Mouse (Mus musculus) embryo, embryonic 11.5 days (tissue): ENCODE measurements at regions not wholly inside any gene's neighbourhood (a gene's known extent, or its start where the extent isn't known, plus 50 kb on each side); places are given as distances from the start of the nearest gene placed in this dataset.
"Not testable (repeated sequence)": the region's sequence is repeated elsewhere in the genome, so short reads cannot be mapped to it uniquely, and the experiment has no call there.

Experiments used
- DNase-seq: peaks from one replicate; pipeline ENCODE4 v3.0.0-alpha.2; 2012; ENCODE audit warnings: low read depth, low spot score

- DNase-seq = peak; percentile 2
Observed at GRCm38 (mm10) chr3:83416536-83416935, 288.8 kb downstream of the Dchs2 start.

- no peak for DNase-seq
Observed at GRCm38 (mm10) chr3:83424267-83424666, 296.5 kb downstream of the Dchs2 start.

- no peak for DNase-seq
Observed at GRCm38 (mm10) chr3:83429376-83429775, 301.6 kb downstream of the Dchs2 start.

GRCm38 (mm10) chr3:83446154-83446667 is 318.5 kb downstream of the Dchs2 start:
- no peak for DNase-seq

GRCm38 (mm10) chr3:83450662-83451061 is 315.5 kb upstream of the Sfrp2 start:
- DNase-seq = no peak

GRCm38 (mm10) chr3:83451317-83451716 is 314.8 kb upstream of the Sfrp2 start:
- no peak for DNase-seq

GRCm38 (mm10) chr3:83453462-83453861 is 312.7 kb upstream of the Sfrp2 start:
- DNase-seq = no peak

GRCm38 (mm10) chr3:83458450-83458849 is 307.7 kb upstream of the Sfrp2 start:
- no peak for DNase-seq

GRCm38 (mm10) chr3:83479251-83479650 is 286.9 kb upstream of the Sfrp2 start:
- no peak for DNase-seq

- no peak for DNase-seq
Observed at GRCm38 (mm10) chr3:83480176-83480575, 285.9 kb upstream of the Sfrp2 start.

- DNase-seq = no peak
Observed at GRCm38 (mm10) chr3:83486192-83486716, 279.9 kb upstream of the Sfrp2 start.

- DNase-seq = no peak
Observed at GRCm38 (mm10) chr3:83495584-83495983, 270.5 kb upstream of the Sfrp2 start.

- no peak for DNase-seq
Observed at GRCm38 (mm10) chr3:83503901-83504300, 262.2 kb upstream of the Sfrp2 start.

- no peak for DNase-seq
Observed at GRCm38 (mm10) chr3:83516614-83517013, 249.5 kb upstream of the Sfrp2 start.

GRCm38 (mm10) chr3:83517914-83518635 is 248.0 kb upstream of the Sfrp2 start:
- DNase-seq = no peak

- no peak for DNase-seq
Observed at GRCm38 (mm10) chr3:83530243-83530847, 235.8 kb upstream of the Sfrp2 start.

- DNase-seq = not testable (repeated sequence)
Observed at GRCm38 (mm10) chr3:83536624-83537023, 229.5 kb upstream of the Sfrp2 start.

- DNase-seq = no peak
Observed at GRCm38 (mm10) chr3:83537231-83537630, 228.9 kb upstream of the Sfrp2 start.

GRCm38 (mm10) chr3:83537711-83538110 is 228.4 kb upstream of the Sfrp2 start:
- DNase-seq = no peak

- no peak for DNase-seq
Observed at GRCm38 (mm10) chr3:83538898-83539297, 227.2 kb upstream of the Sfrp2 start.

GRCm38 (mm10) chr3:83540997-83541932 is 224.9 kb upstream of the Sfrp2 start:
- no peak for DNase-seq
